Mouse (Mus musculus): ENCODE data around the gene Sat2. TPM values are rescaled to one million over a fixed set of nuclear protein-coding genes. Genes with fewer than 3 reads are reported as not detected.

Sat2 gene
- polyA plus RNA-seq, 1 experiment from 2014 or later = 15.6 TPM

GRCm38 (mm10) chr11:69656617-69657461, 35.0 kb downstream of the Sat2 start:
- Histone ChIP-seq H3K27me3 (replicated peaks; ENCODE audit: control insufficient read depth, insufficient read depth, low read length) (no peaks in the 10 kb centered on the region), H3K27ac (replicated peaks; ENCODE audit: low read depth, low read length) (peak overlapping the region; percentile 65), H3K4me1 (ENCODE audit: control insufficient read depth, insufficient read depth, low read length) (no peaks in the 10 kb centered on the region), H3K4me3 (ENCODE audit: low read depth, low read length) (no peak overlapping the region), H3K4me2 (ENCODE audit: low read depth, low read length) (peak overlapping the region; percentile 19; the same call in 1 of the 2 replicates), H3K9ac (ENCODE audit: low read depth, low read length) (peak overlapping the region; percentile 19; the same call in 1 of the 2 replicates), H3K36me3 (ENCODE audit: control insufficient read depth, insufficient read depth, low read length) (peaks cover 61% of the 10 kb centered on the region), H3K9me3 (ENCODE audit: control insufficient read depth, low read length) (no peaks in the 10 kb centered on the region)
- DNase-seq (ENCODE audit: low spot score) (peak; percentile 76), ATAC-seq (ENCODE audit: low read depth) (no peak)
- WGBS = 75% methylated on average over 10 of the region's 10 CpGs

GRCm38 (mm10) chr11:69657462-69657881, 35.6 kb downstream of the Sat2 start:
- Histone ChIP-seq H3K4me3 (ENCODE audit: low read depth, low read length) (no peak overlapping the region), H3K4me2 (ENCODE audit: low read depth, low read length) (no peak overlapping the region), H3K27ac (replicated peaks; ENCODE audit: low read depth, low read length) (no peak overlapping the region), H3K4me1 (ENCODE audit: control insufficient read depth, insufficient read depth, low read length) (no peaks in the 10 kb centered on the region), H3K27me3 (replicated peaks; ENCODE audit: control insufficient read depth, insufficient read depth, low read length) (no peaks in the 10 kb centered on the region), H3K9me3 (ENCODE audit: control insufficient read depth, low read length) (no peaks in the 10 kb centered on the region), H3K36me3 (ENCODE audit: control insufficient read depth, insufficient read depth, low read length) (peaks cover 54% of the 10 kb centered on the region), H3K9ac (ENCODE audit: low read depth, low read length) (no peak overlapping the region)
- 80% methylated on average over 15 of the region's 15 CpGs for WGBS
- DNase-seq (ENCODE audit: low spot score) (no peak), ATAC-seq (ENCODE audit: low read depth) (no peak)

- DNase-seq (ENCODE audit: low spot score) (no peak), ATAC-seq (ENCODE audit: low read depth) (no peak)
- Histone ChIP-seq H3K36me3 (ENCODE audit: control insufficient read depth, insufficient read depth, low read length) (peaks cover 62% of the 10 kb centered on the region), H3K9ac (ENCODE audit: low read depth, low read length) (peak overlapping the region; percentile 75), H3K9me3 (ENCODE audit: control insufficient read depth, low read length) (no peaks in the 10 kb centered on the region), H3K27me3 (replicated peaks; ENCODE audit: control insufficient read depth, insufficient read depth, low read length) (no peaks in the 10 kb centered on the region), H3K27ac (replicated peaks; ENCODE audit: low read depth, low read length) (peak overlapping the region; percentile 93), H3K4me1 (ENCODE audit: control insufficient read depth, insufficient read depth, low read length) (peaks cover 7% of the 10 kb centered on the region), H3K4me2 (ENCODE audit: low read depth, low read length) (peak overlapping the region; percentile 56), H3K4me3 (ENCODE audit: low read depth, low read length) (peak overlapping the region; percentile 57)
- WGBS = 84% methylated on average over 3 of the region's 3 CpGs
Observed at GRCm38 (mm10) chr11:69661221-69661881, 39.5 kb downstream of the Sat2 start.

GRCm38 (mm10) chr11:69662213-69662966, 40.6 kb downstream of the Sat2 start, which contains the start of gene Mpdu1:
Gene Mpdu1 (minus strand): TSS chr11:69662642.
- Histone ChIP-seq H3K27me3 (replicated peaks; ENCODE audit: control insufficient read depth, insufficient read depth, low read length) (no peaks in the 10 kb centered on the region), H3K36me3 (ENCODE audit: control insufficient read depth, insufficient read depth, low read length) (peaks cover 60% of the 10 kb centered on the region)
- under 1% methylated on average over 48 of the region's 48 CpGs for WGBS

GRCm38 (mm10) chr11:69662967-69663671, 41.3 kb downstream of the Sat2 start:
- ATAC-seq (ENCODE audit: low read depth) (no peak), DNase-seq (ENCODE audit: low spot score) (no peak)
- H3K27me3 ChIP-seq (replicated peaks; ENCODE audit: control insufficient read depth, insufficient read depth, low read length) = no peaks in the 10 kb centered on the region
- peaks cover 60% of the 10 kb centered on the region for H3K36me3 ChIP-seq (ENCODE audit: control insufficient read depth, insufficient read depth, low read length)
- H3K9ac ChIP-seq (ENCODE audit: low read depth, low read length) = peak overlapping the region; percentile 75
- H3K27ac ChIP-seq (replicated peaks; ENCODE audit: low read depth, low read length) = peak overlapping the region; percentile 93
- H3K9me3 ChIP-seq (ENCODE audit: control insufficient read depth, low read length) = no peaks in the 10 kb centered on the region
- peak overlapping the region; percentile 57 for H3K4me3 ChIP-seq (ENCODE audit: low read depth, low read length)
- H3K4me1 ChIP-seq (ENCODE audit: control insufficient read depth, insufficient read depth, low read length) = peaks cover 7% of the 10 kb centered on the region
- 55% methylated on average over 13 of the region's 13 CpGs for WGBS
- peak overlapping the region; percentile 56 for H3K4me2 ChIP-seq (ENCODE audit: low read depth, low read length)

More at GRCm38 (mm10) chr11:69662213-69662966, 40.6 kb downstream of the Sat2 start, which contains the start of gene Mpdu1:
- no peaks in the 10 kb centered on the region for H3K9me3 ChIP-seq (ENCODE audit: control insufficient read depth, low read length)
- H3K27ac ChIP-seq (replicated peaks; ENCODE audit: low read depth, low read length) = peak within 1 kb of the TSS; percentile 93
- peak; percentile 99 for DNase-seq (ENCODE audit: low spot score)
- peak; percentile 95 for ATAC-seq (ENCODE audit: low read depth)
- peaks cover 7% of the 10 kb centered on the region for H3K4me1 ChIP-seq (ENCODE audit: control insufficient read depth, insufficient read depth, low read length)
- H3K4me3 ChIP-seq (ENCODE audit: low read depth, low read length) = peak within 1 kb of the TSS; percentile 57
- H3K9ac ChIP-seq (ENCODE audit: low read depth, low read length) = peak within 1 kb of the TSS; percentile 75
- H3K4me2 ChIP-seq (ENCODE audit: low read depth, low read length) = peak within 1 kb of the TSS; percentile 56

- ATAC-seq (ENCODE audit: low read depth) = no peak
Observed at GRCm38 (mm10) chr11:69663795-69664194, 42.0 kb downstream of the Sat2 start.

GRCm38 (mm10) chr11:69664841-69665240, 43.0 kb downstream of the Sat2 start:
- H3K27me3 ChIP-seq (replicated peaks; ENCODE audit: control insufficient read depth, insufficient read depth, low read length) = no peaks in the 10 kb centered on the region
- no peak for ATAC-seq (ENCODE audit: low read depth)
- H3K4me2 ChIP-seq (ENCODE audit: low read depth, low read length) = no peak overlapping the region
- WGBS = 92% methylated on average over 7 of the region's 7 CpGs
- DNase-seq (ENCODE audit: low spot score) = no peak
- no peak overlapping the region for H3K27ac ChIP-seq (replicated peaks; ENCODE audit: low read depth, low read length)
- peaks cover 64% of the 10 kb centered on the region for H3K36me3 ChIP-seq (ENCODE audit: control insufficient read depth, insufficient read depth, low read length)
- no peak overlapping the region for H3K4me3 ChIP-seq (ENCODE audit: low read depth, low read length)
- peaks cover 13% of the 10 kb centered on the region for H3K4me1 ChIP-seq (ENCODE audit: control insufficient read depth, insufficient read depth, low read length)
- H3K9me3 ChIP-seq (ENCODE audit: control insufficient read depth, low read length) = no peaks in the 10 kb centered on the region
- H3K9ac ChIP-seq (ENCODE audit: low read depth, low read length) = 0 out of 2 replicates have a peak overlapping the region, but pooled peaks have one; percentile 8

More at GRCm38 (mm10) chr11:69663795-69664194, 42.0 kb downstream of the Sat2 start:
- no peaks in the 10 kb centered on the region for H3K27me3 ChIP-seq (replicated peaks; ENCODE audit: control insufficient read depth, insufficient read depth, low read length)
- H3K9ac ChIP-seq (ENCODE audit: low read depth, low read length) = 0 out of 2 replicates have a peak overlapping the region, but pooled peaks have one; percentile 6
- no peak for DNase-seq (ENCODE audit: low spot score)
- H3K4me3 ChIP-seq (ENCODE audit: low read depth, low read length) = no peak overlapping the region
- no peaks in the 10 kb centered on the region for H3K9me3 ChIP-seq (ENCODE audit: control insufficient read depth, low read length)
- peaks cover 60% of the 10 kb centered on the region for H3K36me3 ChIP-seq (ENCODE audit: control insufficient read depth, insufficient read depth, low read length)
- no peak overlapping the region for H3K4me2 ChIP-seq (ENCODE audit: low read depth, low read length)
- peaks cover 7% of the 10 kb centered on the region for H3K4me1 ChIP-seq (ENCODE audit: control insufficient read depth, insufficient read depth, low read length)
- peak overlapping the region; percentile 93 for H3K27ac ChIP-seq (replicated peaks; ENCODE audit: low read depth, low read length)
- WGBS = 87% methylated on average over 6 of the region's 6 CpGs

All from embryonic facial prominence, embryonic 14.5 days (tissue).